8 mouse cellular contexts compared by ENCODE assay signal in the genomic region with DNA sequence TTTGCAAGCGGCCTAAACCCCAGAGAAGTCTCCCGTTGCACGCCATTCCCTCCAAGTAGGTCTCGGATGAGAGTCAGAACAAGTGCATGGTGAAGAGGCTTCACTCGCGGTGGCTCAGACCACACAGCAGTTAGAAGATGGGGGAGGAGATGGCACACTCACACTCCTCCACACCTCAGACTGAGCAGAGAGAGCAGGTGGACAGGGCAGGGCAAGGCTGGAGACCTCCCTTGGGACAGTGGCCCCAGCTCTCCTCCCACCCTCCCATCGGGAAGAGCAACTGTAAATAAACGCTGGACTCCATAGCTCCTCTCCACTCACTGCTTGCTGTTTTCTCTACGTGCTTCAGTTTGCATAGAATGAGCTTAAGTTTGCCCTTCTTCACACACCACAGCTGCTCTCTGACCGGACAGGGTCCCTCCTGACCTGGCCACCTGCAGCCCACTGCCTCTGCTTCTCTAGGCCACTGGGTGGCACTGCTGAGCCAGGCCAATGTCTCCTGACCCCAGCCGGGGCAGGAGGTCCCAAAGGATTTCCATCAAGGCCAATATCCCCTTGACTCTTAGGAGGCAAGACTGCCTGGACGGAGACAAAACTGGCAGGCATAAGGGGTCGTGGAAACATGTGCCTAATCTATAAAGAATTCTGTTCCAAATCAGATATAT. TPM values are rescaled to one million over a fixed set of nuclear protein-coding genes. Genes with fewer than 3 reads are reported as not detected.
DNase-seq lines count a peak whose midpoint lies in the region; ATAC-seq and TF ChIP-seq lines count a peak whose summit lies in the region.

No protein-coding gene starts in this region.

- no peak overlapping the region for H3K4me3 ChIP-seq in heart, adult 2 months
- H3K4me3 ChIP-seq in heart, embryonic 11.5 days (ENCODE audit: low read depth, low read length): no peak overlapping the region
- no peak overlapping the region for H3K4me3 ChIP-seq in limb, embryonic 12.5 days (replicated peaks)
- no peak overlapping the region for H3K4me3 ChIP-seq in midbrain, embryonic 13.5 days (replicated peaks)

- no peaks in the 10 kb centered on the region for H3K9me3 ChIP-seq in heart, embryonic 11.5 days (replicated peaks; ENCODE audit: control insufficient read depth, low read length)
- no peaks in the 10 kb centered on the region for H3K9me3 ChIP-seq in limb, embryonic 12.5 days
- no peaks in the 10 kb centered on the region for H3K9me3 ChIP-seq in midbrain, embryonic 13.5 days

- H3K27ac ChIP-seq in heart, adult 2 months: no peak overlapping the region
- H3K27ac ChIP-seq in heart, embryonic 11.5 days (ENCODE audit: low read depth, low read length): no peak overlapping the region
- no peak overlapping the region for H3K27ac ChIP-seq in limb, embryonic 12.5 days
- no peak overlapping the region for H3K27ac ChIP-seq in midbrain, embryonic 13.5 days

- H3K4me2 ChIP-seq in heart, embryonic 11.5 days: no peak overlapping the region
- H3K4me2 ChIP-seq in limb, embryonic 12.5 days: no peak overlapping the region
- no peak overlapping the region for H3K4me2 ChIP-seq in midbrain, embryonic 13.5 days (replicated peaks)

- no peaks in the 10 kb centered on the region for H3K27me3 ChIP-seq in heart, adult 2 months (ENCODE audit: control insufficient read depth, insufficient read depth, low read length)
- no peaks in the 10 kb centered on the region for H3K27me3 ChIP-seq in heart, embryonic 11.5 days (ENCODE audit: control insufficient read depth, insufficient read depth, low read length)
- H3K27me3 ChIP-seq in limb, embryonic 12.5 days: no peaks in the 10 kb centered on the region
- no peaks in the 10 kb centered on the region for H3K27me3 ChIP-seq in midbrain, embryonic 13.5 days

- no peak for TF ChIP-seq CTCF in heart, adult 2 months (IDR thresholded peaks at IDR 0.05)

- TF ChIP-seq POLR2A in heart, adult 2 months (IDR thresholded peaks at IDR 0.05; ENCODE audit: insufficient read depth, low read depth, low read length): no peak

- ATAC-seq in heart, embryonic 11.5 days (replicated peaks; ENCODE audit: insufficient number of reproducible peaks, low FRiP score, low TSS enrichment): no peak
- peak; percentile 69 to 76 for ATAC-seq in hematopoietic stem cell, adult 5-6 weeks (replicated peaks in 1 of 2; ENCODE audit: insufficient read depth in 1 of 2, low FRiP score in 2 of 2, low TSS enrichment in 1 of 2, low read depth in 1 of 2, poor library complexity in 2 of 2, severe bottlenecking in 2 of 2)
- peak; percentile 52 for ATAC-seq in limb, embryonic 12.5 days (ENCODE audit: insufficient number of reproducible peaks, insufficient read depth, low FRiP score, low TSS enrichment, low read depth)
- ATAC-seq in midbrain, embryonic 13.5 days: peak; percentile 53; the same call in 1 of the 2 replicates

- 58% methylated on average over 13 of the region's 13 CpGs for WGBS in heart, adult 2 months
- 52% methylated on average over 13 of the region's 13 CpGs for WGBS in heart, embryonic 11.5 days (ENCODE audit: insufficient replicate concordance)
- 52% methylated on average over 13 of the region's 13 CpGs for WGBS in limb, embryonic 12.5 days
- 51% methylated on average over 13 of the region's 13 CpGs for WGBS in midbrain, embryonic 13.5 days

- H3K79me2 ChIP-seq in heart, adult 2 months (replicated peaks; ENCODE audit: control insufficient read depth, insufficient read depth, low read length): no peaks in the 10 kb centered on the region

- H3K36me3 ChIP-seq in heart, adult 2 months (ENCODE audit: control insufficient read depth, insufficient read depth, low read length): no peaks in the 10 kb centered on the region
- H3K36me3 ChIP-seq in heart, embryonic 11.5 days (ENCODE audit: control insufficient read depth, insufficient read depth, low read length): no peaks in the 10 kb centered on the region
- H3K36me3 ChIP-seq in limb, embryonic 12.5 days: peaks cover 25% of the 10 kb centered on the region
- peaks cover 49% of the 10 kb centered on the region for H3K36me3 ChIP-seq in midbrain, embryonic 13.5 days

- peak; percentile 82 for TF ChIP-seq EP300 in heart, adult 2 months (IDR thresholded peaks at IDR 0.05; ENCODE audit: insufficient read depth, low read depth, low read length)

- DNase-seq in heart, adult 2 months: peak; percentile 68 to 83
- peak; percentile 46 to 72 for DNase-seq in adrenal gland, adult 18-20 months (ENCODE audit: low spot score in 2 of 2)
- peak; percentile 83 for DNase-seq in embryo, embryonic 11 days
- peak; percentile 82 for DNase-seq in testis, postnatal 10 days (ENCODE audit: low spot score)

- no peaks in the 10 kb centered on the region; the same call in 1 of the 2 replicates for H3K4me1 ChIP-seq in heart, adult 2 months (ENCODE audit: control insufficient read depth, insufficient read depth, low read length)
- peaks cover 13% of the 10 kb centered on the region for H3K4me1 ChIP-seq in heart, embryonic 11.5 days (ENCODE audit: control insufficient read depth, insufficient read depth, low read length)
- H3K4me1 ChIP-seq in limb, embryonic 12.5 days (replicated peaks): no peaks in the 10 kb centered on the region
- H3K4me1 ChIP-seq in midbrain, embryonic 13.5 days (replicated peaks): no peaks in the 10 kb centered on the region

- no peak overlapping the region for H3K9ac ChIP-seq in heart, adult 2 months (ENCODE audit: low read depth, low read length)
- H3K9ac ChIP-seq in heart, embryonic 11.5 days (ENCODE audit: low read depth, low read length): no peak overlapping the region
- no peak overlapping the region for H3K9ac ChIP-seq in limb, embryonic 12.5 days (replicated peaks)
- no peak overlapping the region for H3K9ac ChIP-seq in midbrain, embryonic 13.5 days (replicated peaks)

- intact Hi-C loops in heart, adult 2 months (cut with DNase I): loop anchor here (1.0 to 5.0 kb wide), 4 partner anchors 30 to 121 kb away; partner anchors contain the start of gene Ncbp3

RNA-seq across cellular contexts. Expression of gene Atp2a3, which starts 34.6 kb away (rescaled TPM):
- 10 to 100 TPM; 10.9 to 14.5 TPM for total RNA-seq in heart, adult 2 months (2021)
- polyA plus RNA-seq in heart, adult 2 months (2012; rRNA removed): 15.9 and 17.3 TPM in 2 replicates
- polyA plus RNA-seq in heart, embryonic 11.5 days (2014; fragmentation: Nextera tagmentation; extraction: Ambion mirVana): 2.1 and 2.9 TPM in 2 replicates
- total RNA-seq in adrenal gland, adult 18-20 months (2021): 10 to 100 TPM in 1 of 2 experiments, 1 to 10 TPM in 1; 8.6 to 10.2 TPM
- total RNA-seq in hematopoietic stem cell, adult 5-6 weeks (2017): 79.5 and 106 TPM in 2 replicates
- polyA plus RNA-seq in limb, embryonic 12.5 days (2016; fragmentation: Nextera tagmentation; extraction: Ambion mirVana): 1.3 and 1.5 TPM in 2 replicates
- polyA plus RNA-seq in midbrain, embryonic 13.5 days (2015; fragmentation: Nextera tagmentation; extraction: Ambion mirVana): 0.48 and 0.71 TPM in 2 replicates
